Mouse (Mus musculus): ENCODE measurements around the gene Mov10l1.

The Mov10l1 gene

DNA sequence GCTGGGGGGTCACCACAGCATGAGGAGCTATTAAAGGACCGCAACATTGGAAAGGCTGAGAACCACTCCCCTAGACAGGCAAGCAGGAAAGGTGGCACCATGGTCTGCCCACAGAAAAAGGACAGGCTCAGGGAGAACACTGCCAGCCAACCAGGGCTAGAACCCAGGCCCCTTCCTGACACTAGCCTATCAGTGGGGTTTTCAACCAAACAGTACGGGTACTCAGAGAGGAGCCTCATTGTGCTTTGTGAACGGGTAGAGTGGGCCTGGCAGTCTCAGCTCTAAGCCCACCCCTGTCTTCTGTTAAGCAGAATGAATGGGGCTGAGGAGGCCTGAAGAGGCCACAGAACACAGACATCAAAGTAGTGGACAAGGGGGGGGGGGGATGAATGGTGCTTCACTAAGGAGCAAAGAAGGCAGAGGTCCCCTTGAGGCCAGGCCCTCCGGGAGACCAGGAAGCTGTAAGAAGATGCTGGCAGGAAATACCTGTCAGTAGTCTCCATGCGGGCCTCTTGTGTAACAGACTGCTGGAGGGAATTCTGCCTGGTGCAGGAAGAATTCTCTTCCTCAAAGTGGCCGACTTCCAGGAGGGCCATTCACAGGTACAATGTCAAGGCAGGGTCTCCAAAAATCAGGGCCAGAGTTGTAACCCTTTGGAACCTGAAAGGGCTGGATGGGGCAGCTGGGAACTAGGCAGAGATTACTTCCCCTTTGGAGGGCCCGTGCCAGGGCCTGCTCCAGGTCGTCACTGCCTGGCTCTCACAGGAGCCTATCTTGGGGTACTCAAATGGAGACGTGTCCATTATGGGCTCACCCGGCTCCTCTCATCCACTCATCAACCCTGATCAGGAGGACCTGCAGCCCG, 92.1 kb downstream of the Mov10l1 start, which contains the start of gene Trabd:
Gene Trabd, plus strand, starts transcription at position 512 of the 865 bp plus-strand sequence.
- in situ Hi-C loops (cut with MseI, MboI) = no loop called here

DNA sequence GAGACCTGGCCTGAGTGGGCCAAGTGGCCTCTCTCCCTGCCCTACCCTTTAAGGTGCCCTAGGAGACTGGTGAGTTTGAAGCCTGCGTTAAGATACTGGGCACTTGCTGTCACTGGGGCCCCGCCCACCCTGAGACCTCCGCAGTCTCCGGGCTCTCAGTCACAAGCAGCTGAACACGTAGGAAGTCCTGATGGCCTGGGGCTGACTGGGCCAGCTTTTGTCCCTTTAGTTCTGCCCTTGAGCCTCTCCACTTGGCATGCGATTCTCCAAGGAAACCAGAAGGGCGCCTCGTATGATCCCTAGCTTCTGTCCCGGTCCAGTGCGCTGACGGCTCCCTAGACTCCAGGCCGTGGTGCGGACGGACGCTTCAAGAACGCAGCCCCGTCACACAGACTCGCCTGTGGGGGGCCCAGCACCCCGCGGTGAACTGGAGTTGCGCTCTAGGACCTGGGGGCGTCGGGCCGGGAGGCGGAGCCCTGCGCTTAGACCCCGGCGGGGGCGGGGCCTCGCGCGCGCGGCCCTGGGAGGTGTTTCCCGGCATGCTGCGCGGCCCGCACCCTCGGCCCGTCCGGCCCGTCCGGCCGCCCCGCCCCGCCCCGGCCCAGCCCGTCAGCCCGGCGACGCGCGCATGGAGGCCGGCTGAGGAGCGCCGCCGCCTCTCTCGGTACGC, 92.9 kb downstream of the Mov10l1 start:
- in situ Hi-C loops (cut with MseI, MboI) = no loop called here

DNA sequence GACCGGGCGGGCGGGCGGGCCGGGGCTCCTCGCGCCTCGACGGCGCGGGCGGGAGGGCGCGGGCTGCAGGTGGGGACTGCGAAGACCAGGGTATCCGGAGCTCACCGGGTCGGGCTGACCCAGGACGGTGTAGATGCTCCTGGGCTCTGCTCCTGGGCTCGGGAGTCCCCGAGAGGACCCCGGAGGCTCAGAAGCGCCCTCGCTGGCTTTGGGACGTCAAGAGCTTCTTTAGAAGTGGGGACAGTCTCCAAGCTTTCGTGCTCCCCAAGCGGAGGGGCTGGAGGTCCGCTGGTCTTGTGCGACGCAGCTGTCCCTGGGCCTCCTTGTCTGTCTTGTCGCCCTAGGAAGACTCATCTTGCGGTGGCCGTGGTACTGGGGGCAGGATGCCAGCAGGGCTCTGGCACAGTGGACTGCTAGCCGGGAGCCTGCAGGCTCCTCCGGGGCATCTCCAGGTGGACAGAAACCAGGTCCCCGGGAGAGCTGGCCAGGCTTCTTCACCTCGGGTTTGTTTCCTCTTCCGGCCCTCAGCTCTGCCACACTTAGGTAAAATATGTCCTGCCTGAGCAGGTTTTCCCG, 93.5 kb downstream of the Mov10l1 start:
- in situ Hi-C loops (cut with MseI, MboI) = no loop called here

DNA sequence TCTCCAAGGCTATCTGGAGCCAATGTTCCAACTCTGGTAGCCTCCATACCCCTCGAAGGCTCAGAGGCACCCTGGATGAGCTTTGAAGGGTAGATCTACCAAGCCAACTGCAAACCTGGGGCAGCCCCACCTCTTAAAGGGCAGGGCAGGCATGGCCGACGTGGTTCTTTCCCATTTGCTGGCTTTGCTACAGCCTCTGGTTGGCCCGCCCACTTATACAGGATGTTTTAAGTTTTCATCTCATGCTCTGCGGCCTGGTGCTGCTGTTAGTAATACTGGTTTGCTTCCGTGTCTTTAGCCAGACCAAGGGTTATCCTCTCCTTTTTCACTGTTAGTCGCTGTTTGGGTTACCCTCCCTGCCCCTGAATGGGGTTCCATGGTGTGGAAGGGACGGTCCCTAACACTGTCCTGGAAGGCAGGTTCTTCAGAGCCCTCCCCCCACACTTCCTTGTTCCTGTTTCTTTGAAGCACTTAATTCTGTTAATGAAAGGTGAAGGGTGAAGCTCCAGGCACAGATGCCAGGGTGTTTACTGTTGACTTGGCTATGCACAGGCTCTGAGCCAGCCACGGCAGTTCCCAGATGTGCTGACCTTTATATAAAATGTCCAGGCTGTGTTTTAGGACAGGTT, 95.6 kb downstream of the Mov10l1 start:
- in situ Hi-C loops (cut with MseI, MboI) = no loop called here

DNA sequence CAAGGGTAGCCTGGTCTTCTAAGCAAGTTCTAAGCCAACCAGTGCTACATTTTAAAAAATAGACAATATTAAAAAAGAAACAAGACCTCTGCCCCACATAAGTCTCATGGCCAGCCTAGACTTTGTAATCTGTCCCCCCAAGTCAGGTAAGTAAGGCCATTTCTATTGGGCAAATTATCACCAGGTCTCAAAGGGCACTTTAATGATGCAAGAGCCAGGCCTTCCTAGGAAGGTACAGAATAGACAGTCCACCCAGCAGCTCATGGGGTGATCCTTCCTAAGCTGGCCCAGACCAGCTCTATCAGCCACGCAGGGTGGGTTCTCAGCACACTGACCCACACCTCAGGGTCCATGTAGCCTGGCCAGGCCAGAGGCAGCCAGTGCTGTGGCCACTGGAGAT, 101.2 kb downstream of the Mov10l1 start:
- in situ Hi-C loops (cut with MseI, MboI) = no loop called here

DNA sequence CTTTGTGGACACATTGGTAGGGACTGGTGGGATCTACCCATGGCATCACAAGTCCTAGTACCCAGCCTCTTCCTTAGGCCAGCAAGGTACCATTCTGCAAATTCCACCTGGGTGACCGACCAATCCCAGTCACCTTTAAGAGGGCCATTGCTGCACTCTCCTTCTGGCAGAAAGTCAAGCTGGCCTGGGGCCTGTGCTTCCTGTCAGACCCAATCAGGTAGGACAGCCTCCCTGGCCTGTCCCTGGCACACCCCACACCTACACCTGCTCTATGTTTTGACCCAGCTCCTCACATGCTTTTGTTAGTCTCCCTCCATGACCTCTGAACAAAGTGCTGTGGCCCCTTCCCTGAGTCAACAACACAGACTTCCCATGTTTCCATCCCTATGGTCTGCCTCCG, 102.1 kb downstream of the Mov10l1 start:
- in situ Hi-C loops (cut with MseI, MboI) = no loop called here

DNA sequence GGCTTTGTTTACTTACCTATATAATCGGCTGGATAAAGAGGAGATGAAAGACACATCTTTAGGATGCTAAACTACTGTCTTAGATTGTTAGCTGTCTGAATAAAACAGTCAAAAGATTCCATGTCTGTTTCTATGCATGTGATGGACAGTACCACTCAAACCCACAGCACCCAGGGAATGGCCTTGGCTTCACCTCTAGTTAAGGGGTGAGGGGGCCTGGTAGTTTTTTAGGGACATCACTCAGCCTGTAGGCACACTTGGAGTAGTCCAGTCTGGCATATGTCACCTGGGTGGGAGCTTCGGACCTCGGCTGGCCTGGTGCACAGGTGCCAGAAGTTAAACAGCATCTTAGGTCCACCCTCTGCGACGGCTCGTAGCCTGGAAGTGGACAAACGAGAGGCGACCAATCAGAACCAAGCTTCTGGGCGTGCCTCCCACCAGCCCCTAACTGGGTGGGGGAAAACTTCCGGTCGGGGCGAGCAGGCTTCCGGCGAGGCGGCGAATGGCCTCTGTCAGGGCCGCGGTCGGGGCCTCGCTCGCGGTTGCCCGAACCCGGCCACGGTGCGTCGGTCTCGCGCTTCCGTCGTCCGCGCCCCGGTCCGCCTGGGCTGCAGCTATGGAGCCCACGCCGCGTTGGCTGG, 106.0 kb downstream of the Mov10l1 start, which contains the start of gene Selenoo:
Gene Selenoo, plus strand, starts transcription at position 478 of the 641 bp plus-strand sequence.
- in situ Hi-C loops (cut with MseI, MboI) = no loop called here

DNA sequence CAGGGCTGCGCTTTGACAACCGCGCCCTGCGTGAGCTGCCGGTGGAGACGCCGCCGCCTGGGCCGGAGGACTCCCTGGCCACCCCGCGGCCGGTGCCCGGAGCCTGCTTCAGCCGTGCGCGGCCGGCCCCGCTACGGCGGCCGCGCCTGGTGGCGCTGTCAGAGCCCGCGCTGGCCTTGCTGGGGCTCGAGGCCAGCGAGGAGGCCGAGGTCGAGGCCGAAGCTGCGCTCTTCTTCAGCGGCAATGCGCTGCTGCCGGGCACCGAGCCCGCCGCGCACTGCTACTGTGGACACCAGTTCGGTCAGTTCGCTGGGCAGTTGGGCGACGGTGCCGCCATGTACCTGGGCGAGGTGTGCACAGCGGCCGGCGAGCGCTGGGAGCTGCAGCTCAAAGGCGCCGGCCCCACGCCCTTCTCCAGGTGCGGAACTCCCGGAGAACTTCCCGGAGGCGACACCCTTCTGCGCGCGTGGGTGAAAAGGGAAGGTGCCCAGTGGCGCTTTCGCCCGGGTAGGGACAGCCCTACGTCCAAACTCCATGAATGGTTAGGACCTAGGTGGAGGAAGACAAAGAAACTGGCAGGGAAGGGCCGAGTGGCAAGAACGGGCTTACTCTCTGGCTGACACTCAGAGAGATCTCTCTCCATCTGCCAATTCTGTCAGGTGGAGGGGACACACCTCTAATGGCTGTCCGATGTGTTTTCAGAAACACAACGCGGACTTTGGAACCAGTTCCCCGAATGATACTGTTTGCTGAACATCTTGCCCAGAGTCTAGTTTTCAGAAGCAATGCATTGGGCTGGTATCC, 106.7 kb downstream of the Mov10l1 start:
- in situ Hi-C loops (cut with MseI, MboI) = no loop called here

DNA sequence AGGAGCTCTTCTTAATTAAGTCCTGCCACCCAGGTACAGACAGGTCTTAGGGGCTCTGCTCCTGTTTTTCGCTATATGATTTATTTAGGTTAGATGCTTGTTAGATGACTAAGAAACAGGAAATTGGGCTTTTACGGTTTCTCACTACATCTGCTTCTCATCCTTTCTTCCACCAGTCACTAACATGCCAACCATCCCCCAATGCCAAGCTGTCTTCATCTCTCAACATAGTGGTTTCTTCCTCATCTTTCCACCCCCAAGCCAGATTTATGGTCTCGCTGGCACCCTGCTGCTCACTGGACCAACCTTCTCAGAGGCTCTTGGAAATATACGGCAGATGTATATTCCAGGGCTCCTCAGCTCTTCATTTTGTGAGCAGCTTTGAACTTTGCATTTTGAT, 108.0 kb downstream of the Mov10l1 start:
- in situ Hi-C loops (cut with MseI, MboI) = no loop called here

DNA sequence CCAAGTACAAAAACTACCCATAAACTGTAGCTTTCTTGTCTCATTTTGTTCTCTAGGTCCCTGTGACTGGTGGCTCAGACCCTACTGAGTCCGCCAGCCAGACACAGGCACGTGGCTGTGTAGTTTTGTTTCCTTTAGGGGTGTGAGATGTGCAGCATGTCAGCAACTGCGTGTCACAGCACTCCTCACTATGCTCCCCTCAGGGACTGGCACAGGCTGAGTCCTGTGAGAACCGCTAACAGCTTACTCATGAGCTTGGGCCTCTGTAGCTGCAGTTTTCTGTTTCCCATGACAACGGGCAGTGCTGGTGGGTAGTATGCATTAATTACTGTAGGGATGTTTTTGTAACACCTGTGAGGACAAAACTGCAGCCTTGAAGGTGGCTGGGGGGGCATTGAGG, 109.5 kb downstream of the Mov10l1 start:
- in situ Hi-C loops (cut with MseI, MboI) = no loop called here

DNA sequence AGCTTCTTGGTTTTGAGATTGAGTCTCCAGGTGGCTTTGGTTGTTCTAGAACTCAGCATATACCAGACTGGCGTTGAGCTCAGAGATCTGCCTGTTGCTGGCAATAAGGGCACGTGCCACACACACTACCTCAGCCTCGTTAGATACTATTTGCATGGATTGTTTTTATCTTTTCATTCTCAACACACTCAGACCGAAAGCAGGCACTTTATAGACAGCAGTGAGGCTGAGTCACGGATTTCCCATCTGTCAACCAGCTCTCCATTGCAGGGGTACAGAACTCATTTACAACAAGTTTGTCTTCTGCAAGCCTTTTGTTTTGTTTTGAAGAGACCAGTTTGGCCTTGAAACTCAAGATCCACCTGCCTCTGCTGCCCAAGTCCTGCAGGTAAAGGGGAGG, 114.7 kb downstream of the Mov10l1 start:
- in situ Hi-C loops (cut with MseI, MboI) = no loop called here

DNA sequence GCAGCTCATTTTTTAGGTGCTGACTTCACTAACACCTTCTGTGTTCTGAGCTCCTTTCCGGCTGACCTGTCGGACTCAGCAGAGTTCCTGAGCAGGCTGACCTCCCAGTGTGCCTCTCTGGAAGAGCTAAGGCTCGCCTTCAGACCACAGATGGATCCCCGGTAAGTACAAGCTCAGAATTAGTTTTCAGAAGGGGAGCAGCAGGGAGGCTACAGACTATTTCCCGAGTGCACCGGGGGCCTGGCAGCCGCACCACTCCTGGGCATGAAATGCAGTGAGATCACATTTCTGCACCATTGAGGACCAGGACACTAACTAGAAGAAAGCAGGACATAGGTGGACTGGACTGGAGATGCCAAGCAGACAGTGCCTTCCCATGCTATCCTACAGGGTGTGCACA, 115.9 kb downstream of the Mov10l1 start:
- in situ Hi-C loops (cut with MseI, MboI) = no loop called here

DNA sequence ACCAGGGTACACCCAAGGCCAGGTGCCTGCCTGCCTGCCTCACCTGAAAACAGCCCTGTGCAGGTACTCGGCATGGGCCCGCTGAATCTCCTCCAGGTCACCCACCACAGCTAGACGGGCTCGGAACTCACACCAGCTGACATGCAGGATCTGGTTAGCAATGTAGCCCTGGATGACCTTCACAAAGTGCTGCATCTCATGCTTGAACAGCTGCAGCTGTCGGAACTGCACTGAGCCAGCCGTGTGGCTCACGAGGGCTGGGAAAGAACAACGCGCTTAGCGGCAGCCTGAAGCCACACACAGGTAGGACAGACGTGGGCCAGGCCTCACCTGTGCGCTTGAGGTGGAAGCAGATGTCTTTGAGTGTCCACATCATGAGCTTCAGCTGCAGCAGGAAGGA, 118.1 kb downstream of the Mov10l1 start:
- in situ Hi-C loops (cut with MseI, MboI) = no loop called here

DNA sequence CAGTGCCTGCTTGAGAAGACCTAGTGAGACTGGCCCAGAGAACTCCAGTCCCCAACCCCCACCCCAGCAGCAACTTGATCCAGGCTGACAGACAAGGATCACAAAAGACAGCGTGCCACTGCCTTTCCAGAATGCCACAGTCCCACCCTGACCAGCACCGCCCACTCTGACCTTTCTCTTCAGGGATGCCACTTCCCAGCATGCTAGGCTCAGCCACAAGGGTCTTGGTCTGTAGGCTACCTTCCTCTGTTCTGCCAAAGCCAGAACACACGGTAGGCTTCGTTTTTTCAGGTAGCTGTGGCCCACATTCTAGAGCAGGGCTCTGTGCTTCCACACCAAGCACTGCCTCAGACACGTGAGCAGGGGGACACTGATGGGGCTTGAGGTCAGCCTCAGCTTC, 119.9 kb downstream of the Mov10l1 start:
- in situ Hi-C loops (cut with MseI, MboI) = no loop called here

DNA sequence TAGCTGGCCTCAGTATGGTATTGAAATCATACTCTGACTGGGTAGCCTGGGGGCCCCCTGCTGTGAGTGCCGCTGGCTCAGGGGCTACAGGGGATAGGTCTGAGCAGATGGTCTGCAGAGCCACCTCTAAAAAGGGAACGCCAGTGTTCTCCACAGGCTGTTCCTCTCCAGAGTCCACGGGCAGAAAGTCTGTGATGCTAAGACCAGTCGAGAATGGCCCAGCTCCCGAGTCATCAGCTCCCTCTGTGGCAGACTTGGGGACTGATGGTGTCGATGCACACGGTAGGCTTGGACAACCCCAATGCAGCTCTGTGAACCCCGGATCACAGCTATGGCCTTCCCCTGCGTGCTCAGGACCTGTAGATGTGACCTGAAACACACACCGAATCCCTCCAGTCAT, 121.2 kb downstream of the Mov10l1 start:
- in situ Hi-C loops (cut with MseI, MboI) = no loop called here

DNA sequence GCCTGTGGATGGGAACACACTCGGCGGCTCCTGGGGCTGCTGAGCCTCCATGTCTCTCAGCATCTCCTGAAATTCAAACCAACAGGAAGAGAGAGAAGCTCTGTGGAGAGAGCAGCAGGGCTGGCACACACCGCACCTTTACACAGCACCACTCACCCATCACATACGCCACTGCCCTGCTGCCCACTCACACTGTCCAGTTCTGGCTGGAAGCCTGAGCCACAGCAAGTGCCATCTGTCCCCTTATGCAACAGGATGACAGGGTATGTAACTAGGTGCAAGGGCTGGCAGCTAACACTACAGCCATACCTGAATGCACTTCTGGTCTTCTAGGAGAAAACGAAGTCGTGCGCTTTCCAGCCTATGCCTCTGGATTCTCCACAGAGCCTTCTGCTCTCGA, 121.7 kb downstream of the Mov10l1 start:
- in situ Hi-C loops (cut with MseI, MboI) = no loop called here

All from mouse trophoblast stem cell (cell line).